ENCODE assay signal across 21 mouse cellular contexts in genomic region chr11:53493243-53493955, GRCm38 (mm10). TPM values are rescaled to one million over a fixed set of nuclear protein-coding genes. Genes with fewer than 3 reads are reported as not detected.
DNase-seq lines count a peak whose midpoint lies in the region; ATAC-seq lines count a peak whose summit lies in the region.
"Had no signal": no experiment of that assay in that cellular context is flagged by ENCODE, and none has a peak within 500 bp of the region (broad histone marks: within the 10 kb centered on the region; RNA-seq: fewer than 3 reads in every experiment).

No protein-coding gene starts in this region.

- ATAC-seq in midbrain, embryonic 11.5 days (ENCODE audit: low FRiP score): no peak
- ATAC-seq in midbrain, embryonic 16.5 days: no peak
- ATAC-seq in forebrain, embryonic 13.5 days: 0 out of 2 replicates have a peak, but pooled peaks have one; percentile 43
- ATAC-seq: inflammation-experienced regulatory T-cells, adult 6 months had no signal

- 17% methylated on average over 3 of the region's 3 CpGs for WGBS in heart, embryonic 10.5 days
- 18% methylated on average over 3 of the region's 3 CpGs for WGBS in midbrain, embryonic 11.5 days
- WGBS in midbrain, embryonic 16.5 days: 22% methylated on average over 3 of the region's 3 CpGs
- WGBS in forebrain, embryonic 13.5 days: 18% methylated on average over 3 of the region's 3 CpGs

- H3K9ac ChIP-seq in midbrain, embryonic 11.5 days (ENCODE audit: low read length): no peak overlapping the region
- H3K9ac ChIP-seq in midbrain, embryonic 16.5 days (ENCODE audit: low read depth, low read length): no peak overlapping the region
- no peak overlapping the region for H3K9ac ChIP-seq in forebrain, embryonic 13.5 days
- H3K9ac ChIP-seq: limb, embryonic 13.5 days had no signal

- H3K4me1 ChIP-seq in heart, embryonic 10.5 days: peaks cover 14% of the 10 kb centered on the region; the same call in 1 of the 2 replicates
- peaks cover 22% of the 10 kb centered on the region for H3K4me1 ChIP-seq in midbrain, embryonic 11.5 days (ENCODE audit: control insufficient read depth, insufficient read depth, low read length)
- no peaks in the 10 kb centered on the region for H3K4me1 ChIP-seq in midbrain, embryonic 16.5 days (ENCODE audit: control insufficient read depth, insufficient read depth, low read length)
- peaks cover 46% of the 10 kb centered on the region for H3K4me1 ChIP-seq in forebrain, embryonic 13.5 days

- DNase-seq in heart, embryonic 10.5 days (ENCODE audit: low spot score): no peak
- DNase-seq in heart, postnatal 25 days (ENCODE audit: low spot score): no peak
- peak; percentile 84 for DNase-seq in midbrain, embryonic 11.5 days (ENCODE audit: low spot score, missing footprints)
- DNase-seq in gastrocnemius, postnatal 10 days: no peak
- no peak for DNase-seq in frontal cortex, postnatal 14 days (ENCODE audit: low spot score in 2 of 2)
- DNase-seq in thymus, postnatal 10 days (ENCODE audit: low spot score in 2 of 2): no peak
- DNase-seq: cerebellum, postnatal 25 days; gastrocnemius, postnatal 14 days; kidney, postnatal 25 days; lung, adult 18-20 months had no signal

- intact Hi-C loops in heart, postnatal 25 days (cut with DNase I): no loop called here

- H3K27ac ChIP-seq in heart, embryonic 10.5 days: 0 out of 2 replicates have a peak overlapping the region, but pooled peaks have one; percentile 18
- no peak overlapping the region for H3K27ac ChIP-seq in midbrain, embryonic 11.5 days (ENCODE audit: low read depth, low read length)
- H3K27ac ChIP-seq in midbrain, embryonic 16.5 days (ENCODE audit: low read length): no peak overlapping the region
- H3K27ac ChIP-seq in forebrain, embryonic 13.5 days: no peak overlapping the region
- H3K27ac ChIP-seq: limb, embryonic 13.5 days had no signal

- no peaks in the 10 kb centered on the region for H3K9me3 ChIP-seq in heart, embryonic 10.5 days
- no peaks in the 10 kb centered on the region for H3K9me3 ChIP-seq in midbrain, embryonic 11.5 days (ENCODE audit: control insufficient read depth, low read length)
- H3K9me3 ChIP-seq in midbrain, embryonic 16.5 days (replicated peaks; ENCODE audit: control insufficient read depth, low read length, poor library complexity, severe bottlenecking): no peaks in the 10 kb centered on the region
- H3K9me3 ChIP-seq in forebrain, embryonic 13.5 days (replicated peaks): no peaks in the 10 kb centered on the region
- H3K9me3 ChIP-seq: G1E; limb, embryonic 13.5 days had no signal

- H3K4me2 ChIP-seq in midbrain, embryonic 11.5 days: no peak overlapping the region
- no peak overlapping the region for H3K4me2 ChIP-seq in midbrain, embryonic 16.5 days (ENCODE audit: low read length)
- no peak overlapping the region for H3K4me2 ChIP-seq in forebrain, embryonic 13.5 days
- H3K4me2 ChIP-seq: limb, embryonic 13.5 days had no signal

- H3K27me3 ChIP-seq in heart, embryonic 10.5 days (ENCODE audit: insufficient read depth, poor library complexity, severe bottlenecking): peaks cover 13% of the 10 kb centered on the region
- peaks cover 18% of the 10 kb centered on the region for H3K27me3 ChIP-seq in midbrain, embryonic 11.5 days (ENCODE audit: control insufficient read depth, insufficient read depth, low read length)
- no peaks in the 10 kb centered on the region; the same call in 1 of the 2 replicates for H3K27me3 ChIP-seq in midbrain, embryonic 16.5 days (ENCODE audit: control insufficient read depth, insufficient read depth, low read depth, low read length)
- no peaks in the 10 kb centered on the region for H3K27me3 ChIP-seq in forebrain, embryonic 13.5 days
- H3K27me3 ChIP-seq: limb, embryonic 13.5 days had no signal

- H3K36me3 ChIP-seq in heart, embryonic 10.5 days: no peaks in the 10 kb centered on the region
- no peaks in the 10 kb centered on the region for H3K36me3 ChIP-seq in midbrain, embryonic 11.5 days (ENCODE audit: control insufficient read depth, insufficient read depth, low read length)
- no peaks in the 10 kb centered on the region for H3K36me3 ChIP-seq in midbrain, embryonic 16.5 days (ENCODE audit: control insufficient read depth, insufficient read depth, low read length)
- H3K36me3 ChIP-seq in forebrain, embryonic 13.5 days (ENCODE audit: poor library complexity, severe bottlenecking): no peaks in the 10 kb centered on the region
- H3K36me3 ChIP-seq: G1E; limb, embryonic 13.5 days had no signal

- no peak overlapping the region for H3K4me3 ChIP-seq in heart, embryonic 10.5 days
- no peak overlapping the region for H3K4me3 ChIP-seq in midbrain, embryonic 11.5 days (ENCODE audit: low read depth, low read length)
- H3K4me3 ChIP-seq in midbrain, embryonic 16.5 days (ENCODE audit: low read depth, low read length): no peak overlapping the region
- no peak overlapping the region for H3K4me3 ChIP-seq in forebrain, embryonic 13.5 days
- H3K4me3 ChIP-seq: erythroblast, embryonic 14.5 days; limb, embryonic 13.5 days; myocyte had no signal

RNA-seq across cellular contexts. Expression of gene Sowaha, which starts 13.3 kb away (rescaled TPM):
- polyA plus RNA-seq in heart, embryonic 10.5 days (2016; fragmentation: Nextera tagmentation; extraction: Ambion mirVana): 0.32 and 0.38 TPM in 2 replicates
- total RNA-seq in heart, postnatal 25 days (2021): under 1 TPM; 0.08 to 0.17 TPM
- polyA plus RNA-seq in midbrain, embryonic 11.5 days (2014; fragmentation: Nextera tagmentation; extraction: Ambion mirVana): 0.05 and 0.15 TPM in 2 replicates
- polyA plus RNA-seq in midbrain, embryonic 16.5 days (2015; fragmentation: Nextera tagmentation; extraction: Ambion mirVana): 1.1 and 1.6 TPM in 2 replicates
- polyA plus RNA-seq in forebrain, embryonic 13.5 days (2015; fragmentation: Nextera tagmentation; extraction: Ambion mirVana): 0.97 and 1.1 TPM in 2 replicates
- under 1 TPM; 0.23 to 0.27 TPM for total RNA-seq in gastrocnemius, postnatal 10 days (2021)
- polyA plus RNA-seq: inflammation-experienced regulatory T-cells, adult 6 months; myocyte had no signal

RNA-seq across cellular contexts. Expression of gene Gm9945, which starts 13.4 kb away (rescaled TPM):
- not detected in 2 replicates for polyA plus RNA-seq in heart, embryonic 10.5 days (2016; fragmentation: Nextera tagmentation; extraction: Ambion mirVana)
- total RNA-seq in heart, postnatal 25 days (2021): not detected
- polyA plus RNA-seq in midbrain, embryonic 11.5 days (2014; fragmentation: Nextera tagmentation; extraction: Ambion mirVana): 0.15 TPM in 1 of 2 replicates, not detected in the other
- polyA plus RNA-seq in midbrain, embryonic 16.5 days (2015; fragmentation: Nextera tagmentation; extraction: Ambion mirVana): not detected in 2 replicates
- polyA plus RNA-seq in forebrain, embryonic 13.5 days (2015; fragmentation: Nextera tagmentation; extraction: Ambion mirVana): not detected in 2 replicates
- not detected for total RNA-seq in gastrocnemius, postnatal 10 days (2021)
- total RNA-seq: gastrocnemius, postnatal 14 days; megakaryocyte progenitor cell, adult 5-6 weeks had no signal
- polyA plus RNA-seq: erythroblast, embryonic 14.5 days; heart, embryonic 16.5 days; inflammation-experienced regulatory T-cells, adult 6 months; limb, embryonic 13.5 days; myocyte; testis, adult 2 months had no signal

RNA-seq across cellular contexts. Expression of gene Gm9837, which starts 23.1 kb away (rescaled TPM):
- polyA plus RNA-seq in heart, embryonic 10.5 days (2016; fragmentation: Nextera tagmentation; extraction: Ambion mirVana): not detected in 2 replicates
- not detected for total RNA-seq in heart, postnatal 25 days (2021)
- not detected in 2 replicates for polyA plus RNA-seq in midbrain, embryonic 11.5 days (2014; fragmentation: Nextera tagmentation; extraction: Ambion mirVana)
- not detected in 2 replicates for polyA plus RNA-seq in midbrain, embryonic 16.5 days (2015; fragmentation: Nextera tagmentation; extraction: Ambion mirVana)
- polyA plus RNA-seq in forebrain, embryonic 13.5 days (2015; fragmentation: Nextera tagmentation; extraction: Ambion mirVana): not detected in 2 replicates
- not detected for total RNA-seq in gastrocnemius, postnatal 10 days (2021)
- total RNA-seq: gastrocnemius, postnatal 14 days; left cerebral cortex, adult 18-20 months; megakaryocyte progenitor cell, adult 5-6 weeks had no signal
- polyA plus RNA-seq: erythroblast, embryonic 14.5 days; G1E; heart, embryonic 16.5 days; inflammation-experienced regulatory T-cells, adult 6 months; limb, embryonic 13.5 days; myocyte had no signal

RNA-seq across cellular contexts. Expression of gene Sept8, which starts 25.7 kb away (rescaled TPM):
- 20.1 and 22.9 TPM in 2 replicates for polyA plus RNA-seq in heart, embryonic 10.5 days (2016; fragmentation: Nextera tagmentation; extraction: Ambion mirVana)
- 10 to 100 TPM; 32.0 to 37.0 TPM for total RNA-seq in heart, postnatal 25 days (2021)
- polyA plus RNA-seq in midbrain, embryonic 11.5 days (2014; fragmentation: Nextera tagmentation; extraction: Ambion mirVana): 11.6 and 14.9 TPM in 2 replicates
- 20.0 and 20.7 TPM in 2 replicates for polyA plus RNA-seq in midbrain, embryonic 16.5 days (2015; fragmentation: Nextera tagmentation; extraction: Ambion mirVana)
- 17.1 and 17.9 TPM in 2 replicates for polyA plus RNA-seq in forebrain, embryonic 13.5 days (2015; fragmentation: Nextera tagmentation; extraction: Ambion mirVana)
- total RNA-seq in gastrocnemius, postnatal 10 days (2021): 10 to 100 TPM; 40.5 to 49.4 TPM

RNA-seq across cellular contexts. Expression of gene Shroom1, which starts 36.4 kb away (rescaled TPM):
- polyA plus RNA-seq in heart, embryonic 10.5 days (2016; fragmentation: Nextera tagmentation; extraction: Ambion mirVana): 2.3 and 2.5 TPM in 2 replicates
- total RNA-seq in heart, postnatal 25 days (2021): under 1 TPM; 0.49 to 0.59 TPM
- polyA plus RNA-seq in midbrain, embryonic 11.5 days (2014; fragmentation: Nextera tagmentation; extraction: Ambion mirVana): 1.6 and 1.9 TPM in 2 replicates
- polyA plus RNA-seq in midbrain, embryonic 16.5 days (2015; fragmentation: Nextera tagmentation; extraction: Ambion mirVana): 3.0 and 4.5 TPM in 2 replicates
- 1.2 and 1.3 TPM in 2 replicates for polyA plus RNA-seq in forebrain, embryonic 13.5 days (2015; fragmentation: Nextera tagmentation; extraction: Ambion mirVana)
- under 1 TPM; 0.45 to 0.54 TPM for total RNA-seq in gastrocnemius, postnatal 10 days (2021)
- polyA plus RNA-seq: erythroblast, embryonic 14.5 days; G1E had no signal
